Mouse (Mus musculus) heart, embryonic 12.5 days (tissue): ENCODE results near the gene Hist1h3c. TPM values are rescaled to one million over a fixed set of nuclear protein-coding genes. Genes with fewer than 3 reads are reported as not detected.

Experiments used
- ATAC-seq: fragments of 200-750 bp; cut with Nextera tagmentation; 2 replicates; pipeline ENCODE4 v1.8.0; 2017; ENCODE audit warnings: moderate TSS enrichment, moderate library complexity; ENCODE audit not compliant: insufficient number of reproducible peaks, low FRiP score
- H3K27ac ChIP-seq: fragments of 300-500 bp; sonication (generic); 2 replicates; pipeline ENCODE4 v1.5.1; 2016; ENCODE audit warnings: mild to moderate bottlenecking, moderate library complexity; ENCODE audit not compliant: poor library complexity, severe bottlenecking
- H3K27me3 ChIP-seq: fragments of 300-500 bp; sonication (generic); replicated peaks from 2 replicates; pipeline ENCODE4 v1.6.1; 2016; ENCODE audit warnings: mild to moderate bottlenecking, moderate library complexity
- H3K36me3 ChIP-seq: fragments of 300-500 bp; sonication (generic); 2 replicates; pipeline ENCODE4 v1.6.1; 2016; ENCODE audit warnings: mild to moderate bottlenecking, moderate library complexity
- H3K4me1 ChIP-seq: fragments of 300-500 bp; sonication (generic); replicated peaks from 2 replicates; pipeline ENCODE4 v1.6.1; 2016; ENCODE audit warnings: mild to moderate bottlenecking
- H3K4me2 ChIP-seq: fragments of 300-500 bp; sonication (generic); 2 replicates; pipeline ENCODE4 v1.6.1; 2016; ENCODE audit warnings: mild to moderate bottlenecking, moderate library complexity
- H3K4me3 ChIP-seq: fragments of 300-500 bp; sonication (generic); 2 replicates; pipeline ENCODE4 v1.5.1; 2016; ENCODE audit warnings: mild to moderate bottlenecking
- H3K9ac ChIP-seq: fragments of 300-500 bp; sonication (generic); 2 replicates; pipeline ENCODE4 v1.6.1; 2016; ENCODE audit warnings: mild to moderate bottlenecking, moderate library complexity
- H3K9me3 ChIP-seq: fragments of 300-500 bp; sonication (generic); replicated peaks from 2 replicates; pipeline ENCODE4 v1.6.1; 2016; ENCODE audit warnings: mild to moderate bottlenecking, moderate library complexity
- WGBS: fragments of 180-500 bp; shearing (Covaris S2); methylation state at CpG from one replicate; pipeline ENCODE4 v1.1.7; 2016; 5-methylcytosine and 5-hydroxymethylcytosine counted together
- microRNA-seq: library from miRNA; unstranded; fragments of <30 nt; microRNA quantifications from one replicate; pipeline ENCODE4, GENCODE M21; 2017
- polyA plus RNA-seq: library from polyadenylated mRNA; unstranded; fragments of >200 nt; fragmentation: Nextera tagmentation; extraction: Ambion mirVana; gene quantifications from 2 replicates; pipeline ENCODE4 v1.2.1, GENCODE M21; 2016

Gene Hist1h3c
- polyA plus RNA-seq, 1 experiment from 2014 or later, result 3.0 TPM

- no peak overlapping the region for H3K9ac ChIP-seq
These were observed 45.6 kb downstream of the Hist1h3c start for GRCm38 (mm10) chr13:23699767-23700166.

DNA sequence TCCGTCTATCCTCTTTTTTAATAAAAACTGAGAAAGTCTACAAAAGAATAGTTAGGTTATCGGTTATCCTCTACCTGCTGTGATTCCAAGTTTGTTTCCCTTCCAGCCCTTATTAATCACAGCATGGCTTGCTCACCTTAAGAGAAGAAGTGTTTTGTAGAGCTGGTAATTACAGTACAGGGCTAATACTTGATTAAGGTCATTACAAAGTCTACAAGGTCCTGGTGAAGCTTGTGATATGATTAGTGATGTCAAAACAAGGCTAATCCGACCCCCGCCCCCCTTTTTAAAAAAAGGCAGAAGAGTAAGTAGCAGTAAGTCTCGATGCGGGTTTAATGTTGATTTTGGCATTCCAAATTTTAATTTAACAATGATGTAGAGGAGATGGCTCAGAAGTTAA is 46.4 kb downstream of the Hist1h3c start:
- Histone ChIP-seq H3K27me3 (0 out of 2 replicates have a peak, but pooled peaks cover 3% of the 10 kb centered on the region), H3K4me1 (peaks cover 13% of the 10 kb centered on the region), H3K36me3 (no peaks in the 10 kb centered on the region), H3K27ac (peak overlapping the region; percentile 38; the same call in 1 of the 2 replicates), H3K9ac (no peak overlapping the region), H3K4me3 (no peak overlapping the region), H3K9me3 (no peaks in the 10 kb centered on the region), H3K4me2 (no peak overlapping the region)
- ATAC-seq, result no peak
- 68% methylated on average over 6 of the region's 6 CpGs for WGBS

More at GRCm38 (mm10) chr13:23699767-23700166, 45.6 kb downstream of the Hist1h3c start:
- Histone ChIP-seq H3K4me3 (no peak overlapping the region), H3K4me2 (no peak overlapping the region), H3K27ac (no peak overlapping the region), H3K9me3 (no peaks in the 10 kb centered on the region), H3K27me3 (0 out of 2 replicates have a peak, but pooled peaks cover 3% of the 10 kb centered on the region), H3K36me3 (no peaks in the 10 kb centered on the region), H3K4me1 (peaks cover 13% of the 10 kb centered on the region)
- WGBS, result 60% methylated on average over 3 of the region's 3 CpGs
- ATAC-seq, result no peak

DNA sequence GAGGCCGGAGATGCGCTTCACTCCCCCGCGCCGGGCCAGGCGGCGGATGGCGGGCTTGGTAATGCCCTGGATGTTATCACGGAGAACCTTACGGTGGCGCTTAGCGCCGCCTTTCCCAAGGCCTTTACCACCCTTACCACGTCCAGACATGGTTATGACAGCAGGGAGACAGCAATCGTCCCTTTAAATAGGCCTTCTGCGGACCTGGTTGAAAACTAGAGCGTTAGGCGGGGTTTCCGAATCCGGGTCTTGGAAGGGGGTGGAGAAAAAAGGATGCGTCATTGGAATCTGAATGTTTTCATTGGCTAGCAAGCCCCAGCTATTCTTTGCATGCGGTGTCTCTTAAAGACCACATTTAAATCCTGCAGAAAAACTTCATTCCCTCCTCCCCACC is 47.1 kb downstream of the Hist1h3c start, which contains the start of gene Hist1h4c:
Gene Hist1h4c (minus strand): TSS at position 155 of the 394 bp plus-strand sequence.
- H3K4me3 ChIP-seq, result peak within 1 kb of the TSS; percentile 52
- peak within 1 kb of the TSS; percentile 87 for H3K27ac ChIP-seq
- no peaks in the 10 kb centered on the region for H3K9me3 ChIP-seq
- peak; percentile 93 for ATAC-seq
- H3K27me3 ChIP-seq, result 0 out of 2 replicates have a peak, but pooled peaks cover 2% of the 10 kb centered on the region
- under 1% methylated on average over 22 of the region's 22 CpGs for WGBS
- peak within 1 kb of the TSS; percentile 85 for H3K4me2 ChIP-seq
- peak within 1 kb of the TSS; percentile 81 for H3K9ac ChIP-seq
- H3K4me1 ChIP-seq, result peaks cover 13% of the 10 kb centered on the region
- H3K36me3 ChIP-seq, result no peaks in the 10 kb centered on the region

GRCm38 (mm10) chr13:23697491-23698299 is 47.7 kb downstream of the Hist1h3c start:
- H3K27me3 ChIP-seq, result no peaks in the 10 kb centered on the region
- ATAC-seq, result peak; percentile 22; the same call in 1 of the 2 replicates
- no peaks in the 10 kb centered on the region for H3K9me3 ChIP-seq
- H3K36me3 ChIP-seq, result no peaks in the 10 kb centered on the region
- peaks cover 13% of the 10 kb centered on the region for H3K4me1 ChIP-seq
- WGBS, result under 1% methylated on average over 30 of the region's 32 CpGs
- H3K4me2 ChIP-seq, result peak overlapping the region; percentile 85
- H3K27ac ChIP-seq, result peak overlapping the region; percentile 87
- peak overlapping the region; percentile 81 for H3K9ac ChIP-seq
- H3K4me3 ChIP-seq, result peak overlapping the region; percentile 52

DNA sequence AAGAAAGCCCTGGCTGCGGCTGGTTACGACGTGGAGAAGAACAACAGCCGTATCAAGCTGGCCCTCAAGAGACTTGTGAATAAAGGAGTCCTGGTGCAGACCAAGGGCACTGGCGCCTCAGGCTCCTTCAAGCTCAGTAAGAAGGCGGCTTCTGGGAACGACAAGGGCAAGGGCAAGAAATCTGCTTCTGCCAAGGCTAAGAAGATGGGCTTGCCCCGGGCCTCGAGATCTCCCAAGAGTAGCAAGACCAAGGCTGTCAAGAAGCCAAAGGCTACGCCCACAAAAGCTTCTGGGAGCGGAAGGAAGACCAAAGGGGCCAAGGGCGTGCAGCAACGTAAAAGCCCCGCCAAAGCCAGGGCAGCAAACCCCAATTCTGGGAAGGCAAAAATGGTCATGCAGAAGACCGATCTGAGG is 49.3 kb downstream of the Hist1h3c start:
- no peak for ATAC-seq
- Histone ChIP-seq H3K36me3 (no peaks in the 10 kb centered on the region), H3K9me3 (no peaks in the 10 kb centered on the region), H3K4me3 (no peak overlapping the region), H3K27me3 (no peaks in the 10 kb centered on the region), H3K27ac (no peak overlapping the region), H3K9ac (no peak overlapping the region), H3K4me2 (peak overlapping the region; percentile 38), H3K4me1 (peaks cover 13% of the 10 kb centered on the region)
- 51% methylated on average over 15 of the region's 15 CpGs for WGBS

DNA sequence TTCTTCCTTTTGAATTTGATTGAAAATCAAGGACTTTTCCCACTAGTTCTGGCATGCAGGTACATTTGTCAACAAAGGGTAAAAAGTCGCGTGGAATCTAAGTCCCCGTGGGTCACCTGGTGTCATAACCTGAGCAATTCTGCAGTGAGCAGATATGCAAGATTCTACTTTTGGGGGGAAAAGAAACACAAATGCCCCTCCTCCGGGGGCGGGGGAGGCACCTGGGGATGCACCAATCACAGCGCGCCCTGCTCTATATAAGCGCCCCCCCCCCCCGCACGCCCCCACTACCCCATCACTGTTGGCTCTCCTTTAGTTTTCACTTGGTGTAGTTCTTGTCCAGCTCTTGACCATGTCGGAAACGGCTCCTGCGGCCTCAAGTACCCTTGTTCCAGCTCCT is 49.9 kb downstream of the Hist1h3c start, which contains the start of gene Hist1h1t:
Gene Hist1h1t (plus strand): TSS at position 301 of the 400 bp plus-strand sequence.
- Histone ChIP-seq H3K4me1 (peaks cover 14% of the 10 kb centered on the region), H3K9me3 (no peaks in the 10 kb centered on the region), H3K36me3 (no peaks in the 10 kb centered on the region), H3K4me3 (no peak within 1 kb of the TSS), H3K4me2 (peak within 1 kb of the TSS; percentile 38), H3K27ac (no peak within 1 kb of the TSS), H3K9ac (no peak within 1 kb of the TSS), H3K27me3 (no peaks in the 10 kb centered on the region)
- WGBS, result 45% methylated on average over 12 of the region's 13 CpGs
- ATAC-seq, result no peak

Small RNAs within 50 kb of the gene (microRNA-seq; reads per million reads assigned to microRNA genes)
- not detected for gene Gm44314
- not detected for gene Gm44484

Other genes starting within 250 kb of the Hist1h3c start
- 4.4 and 5.2 TPM in 2 replicates for gene Hist1h4h, start 214.6 kb downstream of the Hist1h3c start, polyA plus RNA-seq
- gene Hist1h2af, start 211.7 kb downstream of the Hist1h3c start, polyA plus RNA-seq, result 2.7 and 7.0 TPM in 2 replicates
- 3.9 and 4.0 TPM in 2 replicates for gene Hist1h3g, start 210.2 kb downstream of the Hist1h3c start, polyA plus RNA-seq
- gene Hist1h2bh, start 202.2 kb downstream of the Hist1h3c start, polyA plus RNA-seq, result 0.26 and 0.28 TPM in 2 replicates
- 0.32 and 0.36 TPM in 2 replicates for gene Hist1h3f, start 201.6 kb downstream of the Hist1h3c start, polyA plus RNA-seq
- gene Hist1h4f, start 194.0 kb downstream of the Hist1h3c start, polyA plus RNA-seq, result 0.95 TPM in 1 of 2 replicates, not detected in the other
- gene Hist1h1d, start 192.3 kb downstream of the Hist1h3c start, polyA plus RNA-seq, result 0.21 and 0.26 TPM in 2 replicates
- gene Hist1h3e, start 183.2 kb downstream of the Hist1h3c start, polyA plus RNA-seq, result 1.7 and 2.1 TPM in 2 replicates
- 40.3 and 45.8 TPM in 2 replicates for gene Hist1h2ae, start 174.4 kb downstream of the Hist1h3c start, polyA plus RNA-seq
- gene Hist1h2bg, start 174.2 kb downstream of the Hist1h3c start, polyA plus RNA-seq, result 4.5 and 4.8 TPM in 2 replicates
- gene Hist1h2bf, start 171.4 kb downstream of the Hist1h3c start, polyA plus RNA-seq, result 1.5 and 2.0 TPM in 2 replicates
- 1.1 and 2.3 TPM in 2 replicates for gene Hist1h2ad, start 171.2 kb downstream of the Hist1h3c start, polyA plus RNA-seq
- gene Hist1h3d, start 169.8 kb downstream of the Hist1h3c start, polyA plus RNA-seq, result 1.4 and 1.6 TPM in 2 replicates
- 43.5 and 46.9 TPM in 2 replicates for gene Hist1h4d, start 164.0 kb downstream of the Hist1h3c start, polyA plus RNA-seq
- gene Hist1h2be, start 124.5 kb downstream of the Hist1h3c start, polyA plus RNA-seq, result 1.2 and 2.0 TPM in 2 replicates
- 10.6 and 11.6 TPM in 2 replicates for gene Hist1h1e, start 123.0 kb downstream of the Hist1h3c start, polyA plus RNA-seq
- 0.70 and 0.78 TPM in 2 replicates for gene Hist1h2ac, start 61.7 kb downstream of the Hist1h3c start, polyA plus RNA-seq
- 43.6 and 49.5 TPM in 2 replicates for gene Hist1h2bc, start 61.4 kb downstream of the Hist1h3c start, polyA plus RNA-seq
- not detected in 2 replicates for gene Hist1h1t, start 49.8 kb downstream of the Hist1h3c start, polyA plus RNA-seq
- gene Hist1h4c, start 47.1 kb downstream of the Hist1h3c start, polyA plus RNA-seq, result 2.7 and 3.5 TPM in 2 replicates
- gene Hfe, start 34.7 kb downstream of the Hist1h3c start, polyA plus RNA-seq, result 10.5 and 13.2 TPM in 2 replicates
- gene Hist1h1c, start 6.8 kb downstream of the Hist1h3c start, polyA plus RNA-seq, result 36.5 and 41.9 TPM in 2 replicates
- gene Hist1h2bb, start 1.1 kb upstream of the Hist1h3c start, polyA plus RNA-seq, result 0.88 and 1.4 TPM in 2 replicates
- gene Hist1h2ab, start 5.5 kb upstream of the Hist1h3c start, polyA plus RNA-seq, result 16.7 and 20.9 TPM in 2 replicates
- 3.4 and 3.5 TPM in 2 replicates for gene Hist1h3b, start 6.7 kb upstream of the Hist1h3c start, polyA plus RNA-seq
- 2.1 and 2.3 TPM in 2 replicates for gene Hist1h4b, start 11.4 kb upstream of the Hist1h3c start, polyA plus RNA-seq
- not detected in 2 replicates for gene Hist1h4a, start 15.6 kb upstream of the Hist1h3c start, polyA plus RNA-seq
- 1.7 and 3.5 TPM in 2 replicates for gene Hist1h3a, start 16.8 kb upstream of the Hist1h3c start, polyA plus RNA-seq
- gene Hist1h1a, start 18.1 kb upstream of the Hist1h3c start, polyA plus RNA-seq, result 0.54 and 1.4 TPM in 2 replicates
- 0.13 TPM in 1 of 2 replicates, not detected in the other for gene Trim38, start 24.3 kb upstream of the Hist1h3c start, polyA plus RNA-seq
- not detected in 2 replicates for gene Slc17a2, start 61.4 kb upstream of the Hist1h3c start, polyA plus RNA-seq
- not detected in 2 replicates for gene Slc17a3, start 93.8 kb upstream of the Hist1h3c start, polyA plus RNA-seq
- not detected in 2 replicates for gene Slc17a1, start 122.1 kb upstream of the Hist1h3c start, polyA plus RNA-seq
- not detected in 2 replicates for gene Slc17a4, start 169.4 kb upstream of the Hist1h3c start, polyA plus RNA-seq
- gene Hist1h2ba, start 188.6 kb upstream of the Hist1h3c start, polyA plus RNA-seq, result not detected in 2 replicates
- gene Hist1h2aa, start 188.9 kb upstream of the Hist1h3c start, polyA plus RNA-seq, result not detected in 2 replicates
- gene Scgn, start 245.6 kb upstream of the Hist1h3c start, polyA plus RNA-seq, result not detected in 2 replicates